In genomic region chr11:55389778-55390177, GRCm38 (mm10) we compare ENCODE assay signal across 8 mouse cellular contexts. TPM values are rescaled to one million over a fixed set of nuclear protein-coding genes. Genes with fewer than 3 reads are reported as not detected.
DNase-seq lines count a peak whose midpoint lies in the region; ATAC-seq and TF ChIP-seq lines count a peak whose summit lies in the region.

No protein-coding gene starts in this region.

- DNase-seq in CD4-positive, CD25-positive, alpha-beta regulatory T cell, adult 2 months (ENCODE audit: low read depth, low spot score), result peak; percentile 64
- peak; percentile 23 for DNase-seq in thymus, adult 2 months
- DNase-seq in thymus, postnatal 36 days, result no peak
- DNase-seq in intestine, embryonic 14.5 days (ENCODE audit: low spot score), result peak; percentile 80
- DNase-seq in liver, adult 2 months (ENCODE audit: extremely low read depth, low read depth, low spot score), result peak; percentile 57
- peak; percentile 54 for DNase-seq in right cerebral cortex, postnatal 14 days

- no peaks in the 10 kb centered on the region for H3K9me3 ChIP-seq in embryonic facial prominence, embryonic 15.5 days (replicated peaks)
- H3K9me3 ChIP-seq in intestine, embryonic 14.5 days (ENCODE audit: control insufficient read depth, low read length), result no peaks in the 10 kb centered on the region

- TF ChIP-seq POLR2A in thymus, adult 2 months (IDR thresholded peaks at IDR 0.05; ENCODE audit: control insufficient read depth, extremely low read depth, insufficient read depth, low read length, poor library complexity), result no peak
- TF ChIP-seq POLR2A in liver, adult 2 months (IDR thresholded peaks at IDR 0.05; ENCODE audit: extremely low read depth, insufficient read depth, low read length), result no peak

- no peaks in the 10 kb centered on the region for H3K79me2 ChIP-seq in liver, adult 2 months (ENCODE audit: control insufficient read depth, insufficient read depth, low read length)

- H3K27ac ChIP-seq in thymus, adult 2 months (ENCODE audit: control insufficient read depth, insufficient read depth, low read length), result no peak overlapping the region
- peak overlapping the region; percentile 51; the same call in 1 of the 2 replicates for H3K27ac ChIP-seq in embryonic facial prominence, embryonic 15.5 days (replicated peaks)
- peak overlapping the region; percentile 27; the same call in 1 of the 2 replicates for H3K27ac ChIP-seq in intestine, embryonic 14.5 days (ENCODE audit: low read depth)
- H3K27ac ChIP-seq in liver, adult 2 months (replicated peaks; ENCODE audit: insufficient read depth, low read depth, low read length), result no peak overlapping the region

- 8% methylated on average over 2 of the region's 2 CpGs for WGBS in thymus, adult 2 months
- WGBS in embryonic facial prominence, embryonic 15.5 days, result 0% methylated on average over 2 of the region's 2 CpGs
- WGBS in intestine, embryonic 14.5 days, result 0% methylated on average over 2 of the region's 2 CpGs
- WGBS in liver, adult 2 months, result 0% methylated on average over 2 of the region's 2 CpGs

- ATAC-seq in CD4-positive, CD25-positive, alpha-beta regulatory T cell, adult 4 months, result no peak
- ATAC-seq in embryonic facial prominence, embryonic 15.5 days (ENCODE audit: insufficient number of reproducible peaks, low FRiP score, low TSS enrichment, low read depth), result no peak
- no peak for ATAC-seq in intestine, embryonic 14.5 days (replicated peaks; ENCODE audit: low FRiP score, low TSS enrichment, low read depth)

- H3K36me3 ChIP-seq in thymus, adult 2 months (ENCODE audit: control insufficient read depth, insufficient read depth, low read length), result no peaks in the 10 kb centered on the region
- H3K36me3 ChIP-seq in embryonic facial prominence, embryonic 15.5 days, result peaks cover 7% of the 10 kb centered on the region
- peaks cover 8% of the 10 kb centered on the region for H3K36me3 ChIP-seq in intestine, embryonic 14.5 days (ENCODE audit: control insufficient read depth, insufficient read depth, low read length)
- H3K36me3 ChIP-seq in liver, adult 2 months (ENCODE audit: control insufficient read depth, insufficient read depth, low read length), result no peaks in the 10 kb centered on the region

- no peak overlapping the region for H3K9ac ChIP-seq in embryonic facial prominence, embryonic 15.5 days
- no peak overlapping the region for H3K9ac ChIP-seq in intestine, embryonic 14.5 days (ENCODE audit: low read length)
- no peak overlapping the region for H3K9ac ChIP-seq in liver, adult 2 months (ENCODE audit: low read depth, low read length)

- H3K27me3 ChIP-seq in thymus, adult 2 months (ENCODE audit: control insufficient read depth, insufficient read depth, low read length), result no peaks in the 10 kb centered on the region
- no peaks in the 10 kb centered on the region; the same call in 1 of the 2 replicates for H3K27me3 ChIP-seq in embryonic facial prominence, embryonic 15.5 days
- no peaks in the 10 kb centered on the region for H3K27me3 ChIP-seq in intestine, embryonic 14.5 days (replicated peaks; ENCODE audit: control insufficient read depth, insufficient read depth, low read length)
- H3K27me3 ChIP-seq in liver, adult 2 months (ENCODE audit: control insufficient read depth, insufficient read depth, low read length), result no peaks in the 10 kb centered on the region

- TF ChIP-seq CTCF in thymus, adult 2 months (IDR thresholded peaks at IDR 0.05; ENCODE audit: borderline replicate concordance, control insufficient read depth, extremely low read depth, insufficient read depth, low read length, poor library complexity), result peak; percentile 61; the same call in 1 of the 2 replicates
- peak; percentile 85 for TF ChIP-seq CTCF in liver, adult 2 months (IDR thresholded peaks at IDR 0.05; ENCODE audit: low read depth, low read length)

- no peak overlapping the region for H3K4me3 ChIP-seq in thymus, adult 2 months (ENCODE audit: control insufficient read depth, insufficient read depth, low read length)
- no peak overlapping the region for H3K4me3 ChIP-seq in embryonic facial prominence, embryonic 15.5 days (replicated peaks)
- H3K4me3 ChIP-seq in intestine, embryonic 14.5 days (ENCODE audit: low read depth, low read length), result no peak overlapping the region
- no peak overlapping the region for H3K4me3 ChIP-seq in liver, adult 2 months (ENCODE audit: insufficient read depth, low read depth, low read length)

- H3K4me1 ChIP-seq in thymus, adult 2 months (replicated peaks; ENCODE audit: control insufficient read depth, insufficient read depth, low read length), result no peaks in the 10 kb centered on the region
- peaks cover 14% of the 10 kb centered on the region; the same call in 1 of the 2 replicates for H3K4me1 ChIP-seq in embryonic facial prominence, embryonic 15.5 days
- H3K4me1 ChIP-seq in intestine, embryonic 14.5 days (replicated peaks; ENCODE audit: control insufficient read depth, insufficient read depth, low read length), result no peaks in the 10 kb centered on the region
- no peaks in the 10 kb centered on the region for H3K4me1 ChIP-seq in liver, adult 2 months (ENCODE audit: control insufficient read depth, insufficient read depth, low read length)

- H3K4me2 ChIP-seq in embryonic facial prominence, embryonic 15.5 days (replicated peaks), result no peak overlapping the region
- no peak overlapping the region for H3K4me2 ChIP-seq in intestine, embryonic 14.5 days (ENCODE audit: low read length)

RNA-seq across cellular contexts. Expression of gene Sparc, which starts 33.2 kb away (rescaled TPM):
- polyA plus RNA-seq in CD4-positive, CD25-positive, alpha-beta regulatory T cell, adult 4 months (2017; shearing (Covaris generic)), result under 1 TPM in 1 of 2 experiments, not detected in 1; 0.28 TPM
- polyA plus RNA-seq in thymus, adult 2 months (2012; rRNA removed), result 177 and 230 TPM in 2 replicates
- 3,074 and 3,219 TPM in 2 replicates for polyA plus RNA-seq in embryonic facial prominence, embryonic 15.5 days (2015; fragmentation: Nextera tagmentation; extraction: Ambion mirVana)
- 1,391 and 1,474 TPM in 2 replicates for polyA plus RNA-seq in intestine, embryonic 14.5 days (2014; fragmentation: Nextera tagmentation; extraction: Ambion mirVana)
- 28.0 and 41.7 TPM in 2 replicates for total RNA-seq in liver, adult 2 months (2014; rRNA removed)
- 110 and 128 TPM in 2 replicates for polyA plus RNA-seq in liver, adult 2 months (2012; rRNA removed)

RNA-seq across cellular contexts. Expression of gene Fat2, which starts 53.4 kb away (rescaled TPM):
- not detected for polyA plus RNA-seq in CD4-positive, CD25-positive, alpha-beta regulatory T cell, adult 4 months (2017; shearing (Covaris generic))
- 1.9 and 2.2 TPM in 2 replicates for polyA plus RNA-seq in thymus, adult 2 months (2012; rRNA removed)
- 1.1 and 1.6 TPM in 2 replicates for polyA plus RNA-seq in embryonic facial prominence, embryonic 15.5 days (2015; fragmentation: Nextera tagmentation; extraction: Ambion mirVana)
- polyA plus RNA-seq in intestine, embryonic 14.5 days (2014; fragmentation: Nextera tagmentation; extraction: Ambion mirVana), result 0.07 TPM in 2 replicates
- total RNA-seq in liver, adult 2 months (2014; rRNA removed), result under 0.01 TPM in 1 of 2 replicates, not detected in the other
- not detected in 2 replicates for polyA plus RNA-seq in liver, adult 2 months (2012; rRNA removed)

Comparison
In these comparisons a context has a peak if more than half of its experiments do, and no peak if none do; other contexts are left out.
1. DNase-seq: peak in CD4-positive, CD25-positive, alpha-beta regulatory T cell, adult 2 months (single experiment), thymus, adult 2 months (single experiment), intestine, embryonic 14.5 days (single experiment), liver, adult 2 months (single experiment) and right cerebral cortex, postnatal 14 days (single experiment); none in thymus, postnatal 36 days (0 of 2).
2. H3K27ac ChIP-seq: peak in embryonic facial prominence, embryonic 15.5 days (single experiment) and intestine, embryonic 14.5 days (single experiment); none in thymus, adult 2 months (single experiment) and liver, adult 2 months (single experiment).
3. RNA of gene Sparc, which starts 33.2 kb away (polyA plus RNA-seq): 3,074 to 3,219 TPM in embryonic facial prominence, embryonic 15.5 days, 1,391 to 1,474 TPM in intestine, embryonic 14.5 days, 177 to 230 TPM in thymus, adult 2 months and 110 to 128 TPM in liver, adult 2 months; 0.28 TPM in CD4-positive, CD25-positive, alpha-beta regulatory T cell, adult 4 months; every median in the first group is over 10 times any median in the second.